Mouse (Mus musculus) bone marrow macrophage, adult 2 months (primary cell): ENCODE results near the gene Spem2.

Source experiments
- CTCF ChIP-seq: IDR thresholded peaks from 2 replicates; pipeline ENCODE4 v1.5.1; 2012; ENCODE audit warnings: low read depth, mild to moderate bottlenecking, low read length, moderate library complexity
- POLR2A ChIP-seq: IDR thresholded peaks from 2 replicates; pipeline ENCODE4 v1.6.1; 2012; ENCODE audit warnings: mild to moderate bottlenecking, low read depth, low read length, borderline replicate concordance

DNA sequence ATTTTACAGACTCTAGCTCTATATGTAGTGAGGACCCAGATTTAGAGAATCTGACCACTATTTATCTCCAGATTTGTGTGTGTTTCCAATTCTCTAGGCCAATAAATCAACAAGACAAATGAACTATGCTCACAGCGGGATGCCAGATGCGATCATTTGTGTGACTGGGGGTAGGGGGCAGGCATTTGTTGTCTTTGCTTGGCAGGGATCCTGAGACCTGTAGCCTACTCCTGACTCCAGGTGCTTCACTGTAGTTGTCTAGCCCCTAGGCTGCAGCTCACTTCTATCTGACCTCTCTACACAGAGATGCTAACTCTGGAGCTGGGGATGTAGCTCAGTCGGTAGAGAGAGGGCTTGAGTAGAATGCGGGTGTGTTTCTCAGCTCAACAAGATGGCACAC lies 36.4 kb downstream of the Spem2 start:
- TF ChIP-seq CTCF (no peak), POLR2A (no peak)
